Mouse (Mus musculus): ENCODE measurements at regions not wholly inside any gene's neighbourhood (a gene's known extent, or its start where the extent isn't known, plus 50 kb on each side); places are given as distances from the start of the nearest gene placed in this dataset.

DNA sequence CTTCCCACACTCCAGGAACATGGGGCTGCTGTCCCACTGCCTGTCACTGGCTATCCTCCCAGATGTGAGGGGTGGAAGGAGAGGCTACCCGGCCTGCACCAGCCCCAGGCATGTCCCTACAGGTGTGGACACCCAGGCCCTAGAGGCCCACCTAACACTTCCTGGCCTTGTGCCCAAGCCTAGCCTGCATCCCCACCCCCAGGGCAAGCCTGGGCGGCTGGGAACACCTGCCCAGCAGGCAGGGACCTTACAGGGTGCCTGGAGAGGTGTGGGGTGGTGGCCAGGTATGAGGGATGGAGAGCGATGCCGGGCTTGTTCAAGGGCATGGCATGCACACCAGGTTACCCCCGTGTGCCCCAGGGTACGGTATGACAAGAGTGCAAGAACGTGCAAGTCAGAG is 76.3 kb upstream of the Wnt4 start:
- H3K79me2 ChIP-seq (ENCODE audit: control insufficient read depth, insufficient read depth, low read length), result no peaks in the 10 kb centered on the region
- no peaks in the 10 kb centered on the region; the same call in 1 of the 2 replicates for H3K27me3 ChIP-seq (ENCODE audit: control insufficient read depth, insufficient read depth, low read length)
- no peak for DNase-seq (ENCODE audit: extremely low read depth, low read depth, low spot score)
- H3K4me3 ChIP-seq (ENCODE audit: insufficient read depth, low read depth, low read length), result no peak overlapping the region
- no peak overlapping the region for H3K9ac ChIP-seq (ENCODE audit: low read depth, low read length)
- TF ChIP-seq POLR2A (IDR thresholded peaks at IDR 0.05; ENCODE audit: extremely low read depth, insufficient read depth, low read length), result no peak
- no peak for TF ChIP-seq CTCF (IDR thresholded peaks at IDR 0.05; ENCODE audit: low read depth, low read length)
- H3K27ac ChIP-seq (replicated peaks; ENCODE audit: insufficient read depth, low read depth, low read length), result no peak overlapping the region
- no peaks in the 10 kb centered on the region for H3K36me3 ChIP-seq (ENCODE audit: control insufficient read depth, insufficient read depth, low read length)
- no peaks in the 10 kb centered on the region for H3K4me1 ChIP-seq (ENCODE audit: control insufficient read depth, insufficient read depth, low read length)
- WGBS, result 78% methylated on average over 7 of the region's 7 CpGs

DNA sequence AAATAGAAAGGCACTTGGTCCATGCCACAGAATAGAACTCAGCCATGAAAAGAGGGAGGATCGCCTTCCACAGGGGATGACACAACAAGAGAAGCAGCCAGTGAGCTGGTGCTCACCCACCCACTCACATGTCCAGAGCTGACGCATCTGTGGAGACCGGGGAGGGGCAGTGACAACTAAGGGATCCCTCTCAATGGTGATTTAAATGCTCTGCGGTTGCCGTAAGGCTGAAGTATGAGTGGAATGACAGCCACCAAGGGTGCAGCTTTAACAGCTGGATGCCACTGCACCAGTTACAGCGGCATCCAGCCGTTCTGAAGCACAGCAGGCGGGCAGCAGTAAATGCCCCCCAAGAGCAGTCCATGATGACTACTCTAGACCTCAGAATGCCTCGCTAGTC is 76.9 kb upstream of the Wnt4 start:
- no peak for TF ChIP-seq CTCF (IDR thresholded peaks at IDR 0.05; ENCODE audit: low read depth, low read length)
- TF ChIP-seq POLR2A (IDR thresholded peaks at IDR 0.05; ENCODE audit: extremely low read depth, insufficient read depth, low read length), result no peak
- Histone ChIP-seq H3K9ac (ENCODE audit: low read depth, low read length) (no peak overlapping the region), H3K27ac (replicated peaks; ENCODE audit: insufficient read depth, low read depth, low read length) (no peak overlapping the region), H3K79me2 (ENCODE audit: control insufficient read depth, insufficient read depth, low read length) (no peaks in the 10 kb centered on the region), H3K27me3 (ENCODE audit: control insufficient read depth, insufficient read depth, low read length) (no peaks in the 10 kb centered on the region; the same call in 1 of the 2 replicates), H3K36me3 (ENCODE audit: control insufficient read depth, insufficient read depth, low read length) (no peaks in the 10 kb centered on the region), H3K4me3 (ENCODE audit: insufficient read depth, low read depth, low read length) (no peak overlapping the region), H3K4me1 (ENCODE audit: control insufficient read depth, insufficient read depth, low read length) (no peaks in the 10 kb centered on the region)
- WGBS, result 69% methylated on average over 9 of the region's 9 CpGs
- DNase-seq (ENCODE audit: extremely low read depth, low read depth, low spot score), result no peak

DNA sequence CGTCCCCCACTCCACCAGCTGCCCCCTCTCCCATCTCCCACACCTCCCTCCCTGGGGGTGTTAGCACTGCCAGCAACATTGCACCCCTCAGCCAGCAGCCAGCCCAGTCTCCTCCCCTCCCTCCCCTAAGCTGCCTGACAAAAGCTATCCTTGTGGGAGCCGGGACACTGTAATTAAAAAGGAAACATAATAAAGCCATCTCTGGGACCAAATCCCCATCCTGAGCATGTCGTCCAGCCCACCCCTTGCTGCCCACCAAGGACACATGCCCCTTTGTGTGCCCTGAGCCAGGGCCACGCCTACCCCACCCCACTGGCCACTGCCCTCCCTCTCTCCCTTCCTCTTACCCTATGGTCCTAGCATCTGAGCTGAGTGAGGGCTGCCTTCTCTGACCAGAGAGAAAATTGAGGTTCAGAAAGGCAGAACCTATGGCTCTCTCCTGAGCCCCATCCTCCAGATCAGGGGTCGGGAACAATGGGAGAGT is 80.8 kb upstream of the Wnt4 start:
- WGBS, result 67% methylated on average over 5 of the region's 5 CpGs
- Histone ChIP-seq H3K36me3 (ENCODE audit: control insufficient read depth, insufficient read depth, low read length) (no peaks in the 10 kb centered on the region), H3K9ac (ENCODE audit: low read depth, low read length) (no peak overlapping the region), H3K79me2 (ENCODE audit: control insufficient read depth, insufficient read depth, low read length) (no peaks in the 10 kb centered on the region), H3K27me3 (ENCODE audit: control insufficient read depth, insufficient read depth, low read length) (no peaks in the 10 kb centered on the region; the same call in 1 of the 2 replicates), H3K27ac (replicated peaks; ENCODE audit: insufficient read depth, low read depth, low read length) (no peak overlapping the region), H3K4me3 (ENCODE audit: insufficient read depth, low read depth, low read length) (no peak overlapping the region), H3K4me1 (ENCODE audit: control insufficient read depth, insufficient read depth, low read length) (no peaks in the 10 kb centered on the region)
- TF ChIP-seq POLR2A (IDR thresholded peaks at IDR 0.05; ENCODE audit: extremely low read depth, insufficient read depth, low read length), result no peak
- no peak for TF ChIP-seq CTCF (IDR thresholded peaks at IDR 0.05; ENCODE audit: low read depth, low read length)
- DNase-seq (ENCODE audit: extremely low read depth, low read depth, low spot score), result no peak

DNA sequence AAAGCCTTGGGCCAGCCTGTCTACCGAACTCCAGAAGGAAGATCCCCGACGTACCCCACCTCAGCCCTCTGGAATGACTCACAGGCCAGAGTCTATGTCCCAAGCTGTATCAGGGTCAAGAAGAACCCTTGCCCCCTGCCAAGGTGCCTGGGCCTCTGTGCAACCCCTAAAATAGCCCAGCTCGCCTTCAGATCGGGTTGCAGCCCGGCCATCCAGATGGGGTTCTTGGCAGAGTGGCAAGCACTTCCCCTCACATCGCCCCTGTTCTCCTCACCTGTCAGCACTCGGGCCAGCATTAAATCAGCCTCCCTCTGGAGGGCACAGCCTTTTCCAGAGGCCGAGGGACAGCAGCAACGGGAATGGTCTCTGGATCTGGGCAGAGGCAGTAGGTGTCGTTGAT is 83.2 kb upstream of the Wnt4 start:
- Histone ChIP-seq H3K9ac (ENCODE audit: low read depth, low read length) (no peak overlapping the region), H3K79me2 (ENCODE audit: control insufficient read depth, insufficient read depth, low read length) (no peaks in the 10 kb centered on the region), H3K4me1 (ENCODE audit: control insufficient read depth, insufficient read depth, low read length) (peaks cover 2% of the 10 kb centered on the region; the same call in 1 of the 2 replicates), H3K27me3 (ENCODE audit: control insufficient read depth, insufficient read depth, low read length) (no peaks in the 10 kb centered on the region; the same call in 1 of the 2 replicates), H3K36me3 (ENCODE audit: control insufficient read depth, insufficient read depth, low read length) (no peaks in the 10 kb centered on the region), H3K4me3 (ENCODE audit: insufficient read depth, low read depth, low read length) (no peak overlapping the region), H3K27ac (replicated peaks; ENCODE audit: insufficient read depth, low read depth, low read length) (no peak overlapping the region)
- WGBS, result 84% methylated on average over 11 of the region's 11 CpGs
- DNase-seq (ENCODE audit: extremely low read depth, low read depth, low spot score), result no peak
- TF ChIP-seq POLR2A (IDR thresholded peaks at IDR 0.05; ENCODE audit: extremely low read depth, insufficient read depth, low read length), result no peak
- no peak for TF ChIP-seq CTCF (IDR thresholded peaks at IDR 0.05; ENCODE audit: low read depth, low read length)

DNA sequence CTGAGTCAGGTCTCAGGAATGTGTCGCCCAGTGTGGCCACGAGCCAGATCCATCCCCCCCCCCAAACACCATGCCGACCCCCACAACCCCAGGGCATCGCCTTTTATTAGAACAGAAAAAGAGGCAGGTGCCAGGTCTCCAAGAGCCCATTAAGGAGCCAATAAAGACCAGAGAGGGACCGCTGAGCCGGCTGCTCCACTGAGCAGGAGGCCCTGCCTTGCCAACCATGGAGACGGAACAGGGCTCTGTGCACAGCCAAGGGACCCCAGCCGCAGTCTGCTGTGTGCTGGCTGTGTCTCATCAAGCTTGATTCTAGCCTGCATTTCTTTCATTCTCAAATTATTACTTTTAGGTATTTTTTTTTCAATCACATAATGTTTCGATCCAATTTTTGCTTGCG is 86.7 kb upstream of the Wnt4 start:
- 85% methylated on average over 10 of the region's 10 CpGs for WGBS
- DNase-seq (ENCODE audit: extremely low read depth, low read depth, low spot score), result no peak
- no peaks in the 10 kb centered on the region for H3K79me2 ChIP-seq (ENCODE audit: control insufficient read depth, insufficient read depth, low read length)
- no peak overlapping the region for H3K27ac ChIP-seq (replicated peaks; ENCODE audit: insufficient read depth, low read depth, low read length)
- no peak for TF ChIP-seq CTCF (IDR thresholded peaks at IDR 0.05; ENCODE audit: low read depth, low read length)
- H3K4me1 ChIP-seq (ENCODE audit: control insufficient read depth, insufficient read depth, low read length), result peaks cover 2% of the 10 kb centered on the region; the same call in 1 of the 2 replicates
- no peaks in the 10 kb centered on the region; the same call in 1 of the 2 replicates for H3K27me3 ChIP-seq (ENCODE audit: control insufficient read depth, insufficient read depth, low read length)
- no peak overlapping the region for H3K4me3 ChIP-seq (ENCODE audit: insufficient read depth, low read depth, low read length)
- H3K9ac ChIP-seq (ENCODE audit: low read depth, low read length), result no peak overlapping the region
- no peaks in the 10 kb centered on the region for H3K36me3 ChIP-seq (ENCODE audit: control insufficient read depth, insufficient read depth, low read length)

DNA sequence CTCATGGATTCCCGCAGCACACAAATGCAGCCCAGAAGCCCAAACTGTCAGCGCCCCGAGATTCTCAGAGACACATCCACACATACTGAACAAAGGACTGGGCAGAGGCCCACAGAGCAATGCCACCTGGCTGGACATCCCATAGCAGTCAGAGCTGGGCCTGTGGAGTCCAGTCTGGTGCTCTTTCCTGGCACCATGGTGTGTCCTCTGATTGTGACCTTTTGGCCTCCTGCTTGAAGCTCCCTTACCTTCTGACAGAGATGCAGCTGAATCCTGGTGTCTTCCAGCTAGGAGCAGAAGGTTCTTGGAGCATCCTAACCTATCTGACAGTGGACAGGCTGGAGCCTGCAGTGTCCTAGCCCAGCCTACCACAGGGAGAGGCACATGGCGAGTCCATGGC is 87.5 kb upstream of the Wnt4 start:
- no peaks in the 10 kb centered on the region for H3K36me3 ChIP-seq (ENCODE audit: control insufficient read depth, insufficient read depth, low read length)
- H3K27ac ChIP-seq (replicated peaks; ENCODE audit: insufficient read depth, low read depth, low read length), result no peak overlapping the region
- H3K4me3 ChIP-seq (ENCODE audit: insufficient read depth, low read depth, low read length), result no peak overlapping the region
- no peaks in the 10 kb centered on the region for H3K79me2 ChIP-seq (ENCODE audit: control insufficient read depth, insufficient read depth, low read length)
- no peak for DNase-seq (ENCODE audit: extremely low read depth, low read depth, low spot score)
- WGBS, result 95% methylated on average over 4 of the region's 4 CpGs
- no peak overlapping the region for H3K9ac ChIP-seq (ENCODE audit: low read depth, low read length)
- TF ChIP-seq CTCF (IDR thresholded peaks at IDR 0.05; ENCODE audit: low read depth, low read length) (no peak), POLR2A (IDR thresholded peaks at IDR 0.05; ENCODE audit: extremely low read depth, insufficient read depth, low read length) (no peak)
- H3K4me1 ChIP-seq (ENCODE audit: control insufficient read depth, insufficient read depth, low read length), result peaks cover 2% of the 10 kb centered on the region; the same call in 1 of the 2 replicates
- H3K27me3 ChIP-seq (ENCODE audit: control insufficient read depth, insufficient read depth, low read length), result peaks cover 2% of the 10 kb centered on the region; the same call in 1 of the 2 replicates

All from liver, adult 2 months (tissue).